Mouse (Mus musculus) ovary, postnatal 14 days (tissue): ENCODE results near the gene Ccr1l1.

Source experiments
- DNase-seq: peaks from one replicate; pipeline ENCODE4 v3.0.0; 2022; ENCODE audit warnings: low spot score

The Ccr1l1 gene

DNA sequence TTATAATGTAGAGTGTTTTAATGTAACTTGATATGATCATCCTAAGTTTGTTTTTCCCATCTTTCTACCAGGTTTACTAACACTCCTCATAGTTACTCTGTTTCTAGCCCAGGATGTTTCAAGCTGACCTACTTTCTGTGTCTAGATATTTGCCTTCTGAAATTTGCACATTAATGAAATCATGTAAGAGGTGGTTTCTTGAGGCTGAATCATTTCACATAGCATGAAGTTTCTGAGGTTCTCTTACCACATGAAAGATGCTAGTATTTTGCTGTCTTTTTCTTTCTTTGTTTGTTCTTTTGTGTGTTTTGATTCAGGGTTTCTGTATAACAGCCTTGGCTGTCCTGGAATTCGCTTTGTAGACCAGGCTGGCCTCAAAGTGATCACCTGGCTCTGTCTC, 18.0 kb downstream of the Ccr1l1 start:
- no peak for DNase-seq

DNA sequence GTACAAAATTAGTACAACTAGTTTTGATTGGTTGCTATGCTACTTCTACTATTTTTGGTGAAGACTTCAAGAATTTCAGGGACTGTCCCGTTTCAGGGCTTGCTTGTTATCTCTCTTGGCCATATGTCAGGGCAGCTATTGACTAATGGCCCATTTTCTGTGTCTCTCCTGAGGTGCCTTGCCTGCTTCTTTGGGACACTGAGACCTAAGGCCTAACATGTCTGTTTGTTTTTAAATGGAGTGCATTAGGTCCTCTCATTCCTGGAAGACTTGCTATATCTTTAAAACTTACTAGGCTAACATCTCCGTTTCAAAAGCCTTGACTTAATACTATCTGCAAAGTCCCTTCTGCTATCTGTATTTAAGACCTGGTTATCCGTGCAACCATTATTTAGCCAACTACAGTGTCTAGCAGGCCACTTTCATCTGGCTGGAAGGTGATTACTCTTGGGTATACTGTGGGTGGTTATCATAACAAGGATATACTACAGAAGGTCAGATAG, 20.2 kb downstream of the Ccr1l1 start:
- DNase-seq: no peak

DNA sequence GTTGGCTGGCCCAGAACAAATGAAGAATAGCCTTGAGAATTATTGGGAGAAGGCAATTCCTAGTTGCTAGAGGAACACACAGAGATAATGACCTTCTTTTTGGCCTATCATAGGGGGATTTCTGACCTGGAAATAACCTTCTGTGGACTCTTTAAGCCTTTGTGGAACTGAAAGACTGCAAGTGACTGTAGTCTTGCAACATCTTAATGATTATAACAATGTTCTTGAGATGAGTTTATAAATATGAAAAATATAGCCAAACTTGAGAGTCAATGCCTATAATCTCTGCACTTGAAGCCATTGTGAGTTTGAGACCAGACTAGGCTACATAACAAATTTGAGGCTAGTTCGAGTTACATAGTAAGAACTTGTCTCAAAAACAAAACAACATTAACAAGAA, 21.3 kb downstream of the Ccr1l1 start:
- no peak for DNase-seq

DNA sequence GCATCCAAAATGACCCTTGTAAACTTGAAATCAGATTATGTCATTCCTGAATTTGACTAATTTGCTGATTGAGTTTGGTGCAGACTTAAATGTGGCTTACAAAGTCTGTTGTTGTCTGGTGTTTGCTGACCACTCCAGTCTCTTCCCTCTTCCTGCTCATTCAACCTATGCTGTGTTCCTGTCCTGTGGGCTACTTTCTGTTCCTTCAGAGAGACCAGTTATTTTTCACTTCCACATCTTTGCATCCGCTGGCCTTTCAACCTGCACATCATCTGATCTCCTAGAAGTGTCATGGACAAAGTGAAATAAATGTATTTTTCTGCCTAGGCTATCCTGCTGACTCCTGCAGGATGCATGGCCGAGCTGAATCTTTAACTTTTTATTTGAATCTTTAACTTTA, 24.7 kb downstream of the Ccr1l1 start:
- no peak for DNase-seq

DNA sequence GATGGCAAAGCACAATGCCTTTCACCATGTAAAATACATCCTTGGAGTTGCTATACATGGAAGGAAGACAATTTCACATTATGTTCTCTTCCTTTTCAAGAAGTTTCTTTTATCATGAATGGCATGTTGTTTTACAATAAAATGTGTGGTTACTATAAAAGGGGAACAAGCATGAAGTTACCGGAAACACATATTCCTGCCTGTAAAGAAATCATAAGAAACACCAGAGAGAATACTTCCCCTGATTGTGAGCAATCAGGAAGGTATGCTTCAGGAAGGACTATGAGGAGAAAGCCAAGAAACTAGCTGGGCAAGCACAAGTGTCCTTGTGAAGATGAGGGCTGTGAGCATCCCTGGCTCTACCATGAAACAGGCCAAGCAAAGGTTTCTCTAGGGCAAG, 27.0 kb downstream of the Ccr1l1 start:
- no peak for DNase-seq

DNA sequence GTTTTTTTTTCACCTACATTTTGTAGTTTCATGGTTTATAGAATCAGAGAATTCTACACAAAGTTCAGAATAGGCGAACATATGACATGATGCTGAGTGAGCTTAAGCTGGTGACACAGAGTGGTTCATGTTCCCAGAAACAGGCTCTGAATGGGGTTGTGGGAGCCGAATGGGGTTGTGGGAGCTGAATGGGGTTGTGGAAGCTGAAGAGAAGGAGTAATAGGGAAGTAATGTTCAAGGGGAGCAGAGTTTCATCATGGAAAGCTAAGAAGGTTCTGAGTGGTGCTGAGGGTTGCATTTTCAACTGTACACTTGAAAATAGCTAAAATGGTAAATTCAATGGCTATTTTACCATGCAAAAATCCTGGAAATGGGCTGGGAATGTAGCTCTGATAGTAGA, 28.8 kb downstream of the Ccr1l1 start:
- no peak for DNase-seq

DNA sequence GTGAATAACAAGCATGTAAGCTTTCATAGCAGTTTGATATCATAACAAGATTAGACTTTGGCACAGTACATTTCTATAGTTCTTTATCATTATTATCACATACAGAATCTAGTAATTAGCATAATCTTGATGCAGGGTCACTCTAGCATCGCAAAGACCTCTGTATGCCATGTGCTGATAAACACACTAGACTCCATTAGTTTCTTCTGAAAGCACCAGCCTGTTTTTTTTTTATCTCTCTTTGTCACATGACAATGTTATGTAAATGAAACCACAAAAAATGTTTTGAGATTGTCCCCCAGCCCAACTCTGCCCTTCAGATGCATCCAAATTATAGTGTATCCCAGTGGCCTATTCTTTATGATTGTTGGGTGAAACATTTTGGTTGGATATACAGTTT, 30.4 kb downstream of the Ccr1l1 start:
- DNase-seq: no peak

DNA sequence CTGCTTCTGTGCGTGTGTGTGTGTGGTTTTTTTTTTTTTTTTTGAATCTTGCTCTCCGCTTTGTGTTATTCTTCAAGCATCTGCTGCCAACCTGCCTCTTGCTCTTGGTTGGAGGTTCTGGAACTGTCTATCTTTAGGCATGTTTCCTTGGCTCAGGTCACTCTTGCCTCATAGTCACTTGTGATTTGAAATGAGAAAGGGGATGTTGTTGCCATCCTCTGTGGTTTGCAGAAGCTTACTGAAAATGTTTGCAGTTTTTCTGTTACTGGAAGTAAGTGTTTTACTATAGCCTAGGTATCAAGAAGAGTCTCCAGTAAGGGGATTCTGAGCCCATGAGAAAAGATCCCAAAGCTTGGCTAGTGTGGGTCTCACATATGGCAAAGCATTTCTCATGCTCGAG, 36.2 kb downstream of the Ccr1l1 start:
- no peak for DNase-seq

DNA sequence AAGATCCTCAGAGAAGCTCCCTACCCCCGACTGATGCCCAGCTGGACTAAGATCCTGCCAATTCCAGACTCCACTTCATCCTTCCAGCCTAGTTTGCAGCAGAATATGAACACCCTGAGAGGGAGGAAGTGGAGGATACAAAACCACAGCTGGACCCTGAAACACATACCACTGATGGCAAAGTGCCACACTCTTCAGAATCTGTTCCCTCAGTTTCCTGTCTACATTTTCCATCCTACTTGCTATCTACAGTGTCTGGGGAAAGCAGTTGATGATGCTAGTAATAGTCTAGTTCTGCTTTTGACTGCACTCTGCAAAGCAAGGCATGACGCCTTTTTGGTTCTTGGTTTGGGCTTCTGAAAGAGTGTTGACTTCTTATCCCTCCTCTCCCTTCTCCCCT, 36.9 kb downstream of the Ccr1l1 start:
- DNase-seq: no peak

DNA sequence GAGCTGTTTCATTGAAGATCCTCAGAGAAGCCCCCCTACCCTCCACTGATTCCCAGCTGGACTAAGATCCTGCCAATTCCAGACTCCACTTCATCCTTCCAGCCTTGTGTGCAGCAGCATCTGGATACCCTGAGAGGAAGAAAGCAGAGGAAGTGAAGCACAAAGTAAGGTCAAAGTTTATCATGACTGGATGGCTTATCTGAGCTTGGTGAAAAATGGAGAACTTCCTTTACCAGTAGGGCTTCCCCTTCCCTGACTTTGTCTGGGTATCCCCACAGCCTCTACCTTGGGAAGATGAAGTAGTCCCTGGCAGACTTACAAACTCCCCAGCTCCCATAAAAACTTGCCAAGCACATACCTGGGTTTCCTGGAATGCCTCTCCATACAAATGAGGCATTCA, 37.6 kb downstream of the Ccr1l1 start:
- DNase-seq: no peak

DNA sequence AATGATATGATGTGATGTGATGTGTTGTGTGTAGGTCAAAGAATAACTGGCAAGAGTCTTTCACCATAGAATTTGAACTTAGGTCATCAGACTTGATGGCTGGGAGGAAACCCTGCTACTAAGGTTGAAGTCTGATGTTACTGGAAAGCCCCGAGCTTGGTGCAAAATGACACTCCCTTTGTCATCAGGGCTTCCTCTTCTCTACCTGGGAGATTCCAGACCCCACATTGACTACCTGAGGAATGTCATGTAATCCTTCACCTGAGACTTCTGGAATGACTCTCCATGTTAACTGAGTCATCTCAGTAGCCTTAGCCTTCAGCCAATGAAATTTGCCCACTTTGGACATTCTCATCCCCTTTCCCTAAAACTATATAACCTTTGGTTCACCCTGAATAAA, 38.0 kb downstream of the Ccr1l1 start:
- DNase-seq: no peak

DNA sequence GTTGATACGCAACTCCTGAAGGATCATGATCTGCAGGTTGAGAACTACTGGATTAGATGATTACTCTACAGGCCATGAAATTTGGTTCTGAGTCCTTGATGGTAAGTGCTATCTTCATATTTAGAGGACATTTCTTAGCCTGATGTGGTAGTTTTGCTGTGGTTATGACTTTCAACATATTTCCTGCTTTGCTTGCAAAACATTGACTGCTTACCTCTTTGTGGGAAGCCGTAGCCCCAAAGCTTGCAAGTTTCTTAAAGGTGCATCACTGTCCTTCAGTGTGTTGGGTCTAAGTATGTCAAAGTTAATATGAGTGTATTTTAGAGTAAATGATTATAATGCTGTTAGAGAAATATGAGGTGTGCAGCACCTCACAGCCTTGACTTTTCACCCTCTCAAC, 40.2 kb downstream of the Ccr1l1 start:
- no peak for DNase-seq

DNA sequence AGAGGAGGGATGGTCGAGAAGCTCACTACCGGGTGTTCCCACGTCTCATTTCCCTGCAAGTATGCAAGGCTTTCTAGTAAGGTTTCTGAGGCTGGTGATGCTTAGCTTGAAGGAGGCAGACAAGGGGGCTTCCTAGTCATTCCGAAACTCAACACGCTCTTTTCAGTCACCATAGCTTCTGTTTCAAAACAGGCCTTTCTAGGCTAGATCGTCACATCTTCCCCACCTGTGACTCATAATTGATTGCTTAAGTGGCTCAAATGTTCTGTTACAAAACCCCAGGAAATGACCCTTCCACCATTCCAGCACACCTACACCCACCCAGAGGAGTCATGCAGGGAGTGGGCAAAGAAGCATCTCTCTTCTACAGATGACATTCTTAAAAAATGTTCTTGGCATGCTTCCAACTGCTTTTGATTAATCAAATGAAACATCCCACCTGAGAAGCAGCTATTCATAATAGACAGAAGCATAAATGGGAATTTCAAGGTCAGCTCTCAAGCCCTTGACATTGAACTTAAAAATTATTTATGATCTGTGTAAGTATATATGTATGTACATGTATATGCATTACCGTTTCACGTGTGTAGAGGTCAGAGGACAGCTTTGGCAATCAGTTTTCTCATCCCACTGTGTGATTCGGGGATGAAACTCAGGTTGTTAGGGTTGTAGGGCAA, 41.5 kb downstream of the Ccr1l1 start:
- no peak for DNase-seq

DNA sequence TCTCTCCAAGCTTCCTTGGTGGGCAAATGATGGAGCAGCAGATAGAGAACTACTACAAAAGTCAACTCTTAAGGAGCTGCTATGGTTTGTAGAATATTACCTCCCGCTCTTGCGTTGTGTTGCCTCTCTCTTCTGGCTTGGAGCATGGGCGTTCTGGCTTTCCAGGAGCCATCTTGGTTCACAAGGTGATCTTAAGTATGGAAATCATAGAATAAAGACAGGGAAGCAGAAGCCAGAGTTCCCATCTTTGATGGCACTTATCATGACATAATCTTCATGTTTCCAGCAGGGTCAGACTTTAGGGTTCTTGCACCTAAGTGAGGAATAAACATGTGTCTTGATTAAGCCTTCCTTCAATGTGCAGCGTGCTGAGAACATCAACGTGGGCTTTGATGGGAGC, 42.4 kb downstream of the Ccr1l1 start:
- no peak for DNase-seq

DNA sequence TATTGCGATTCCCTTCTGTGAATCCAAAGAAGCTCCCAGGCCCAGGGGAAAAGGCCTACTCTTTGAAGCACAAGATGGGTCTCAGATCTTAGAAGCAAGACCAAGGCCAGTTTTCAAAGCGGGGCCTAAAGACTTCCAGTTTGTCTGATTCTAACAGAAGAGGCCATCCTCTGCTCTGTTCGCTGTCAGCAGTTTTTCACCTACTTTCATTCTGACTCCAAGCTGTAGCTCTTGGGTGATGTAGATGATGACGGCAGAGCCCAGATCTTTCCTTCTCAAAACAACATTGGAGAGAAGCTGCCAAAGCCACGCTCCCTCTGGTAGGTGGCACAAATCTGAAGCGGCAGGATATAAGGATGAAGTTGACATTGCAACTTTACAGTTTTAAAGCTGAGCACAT, 42.9 kb downstream of the Ccr1l1 start:
- no peak for DNase-seq

DNA sequence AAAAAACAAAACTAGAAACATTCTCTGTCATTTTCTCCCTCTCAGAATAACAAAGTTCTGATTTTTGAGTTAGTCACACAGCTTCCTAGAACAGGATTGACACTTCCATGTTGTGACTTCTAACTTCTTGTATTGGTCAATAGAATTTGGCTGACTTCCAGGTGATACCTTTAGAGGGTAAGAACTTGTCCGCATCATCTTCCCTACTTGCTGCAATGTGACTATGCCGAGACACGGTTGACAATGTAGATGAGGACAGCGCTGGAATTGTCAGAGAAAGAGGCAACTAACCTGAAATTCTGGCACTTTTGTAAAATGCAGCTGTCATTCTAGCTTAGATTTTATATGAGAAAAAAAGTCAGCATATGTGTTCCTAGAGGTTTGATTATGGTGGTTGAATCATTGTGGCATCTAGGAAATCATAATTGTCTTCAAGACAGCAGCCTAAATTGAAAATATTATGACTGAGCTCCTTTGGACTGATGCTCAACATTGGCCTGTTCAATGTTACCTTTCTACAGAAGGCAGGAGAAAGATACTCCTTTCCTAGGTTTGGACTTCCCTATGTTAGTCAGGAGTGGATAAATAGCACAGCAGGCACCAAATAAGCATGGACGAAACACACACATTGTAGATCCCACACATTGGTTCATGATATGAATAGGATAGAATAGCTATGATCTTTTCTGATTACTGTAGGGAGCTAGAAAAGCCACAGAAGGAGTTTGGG, 44.3 kb downstream of the Ccr1l1 start:
- DNase-seq: no peak

DNA sequence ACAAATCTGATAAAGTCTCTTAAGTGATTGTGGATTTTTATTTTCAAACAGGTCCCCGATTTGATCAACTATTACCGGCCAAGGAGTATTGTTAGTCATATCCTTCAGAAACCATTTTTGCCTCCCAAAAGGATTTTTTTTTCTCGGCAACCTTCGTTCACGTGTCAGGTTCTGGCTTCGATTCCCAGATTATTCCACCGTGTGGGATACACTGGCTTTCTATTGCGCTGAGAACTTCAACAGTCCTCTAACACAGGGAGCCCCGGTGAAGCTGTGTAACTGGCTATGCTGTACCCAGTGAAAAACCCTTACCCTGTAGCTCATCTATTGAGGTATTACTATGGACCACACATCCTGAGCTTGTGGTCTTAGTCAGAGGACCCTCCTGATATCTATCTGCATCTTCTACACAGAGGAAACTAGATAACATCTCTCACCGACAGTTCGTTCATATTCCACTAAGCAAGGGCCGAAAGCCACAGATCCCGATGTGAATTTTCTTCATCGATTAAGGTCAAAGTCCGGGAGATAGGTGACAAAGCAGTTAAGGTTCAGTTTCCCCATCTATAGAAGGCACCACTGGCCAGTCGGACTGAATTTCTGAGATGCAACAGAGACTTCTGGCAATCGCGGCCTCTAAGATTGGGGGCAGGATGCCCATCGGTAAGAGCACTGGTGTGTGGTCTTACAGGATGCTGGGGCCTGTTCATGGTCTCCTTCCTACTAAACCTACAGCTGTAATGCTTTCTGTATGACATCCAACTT, 45.1 kb downstream of the Ccr1l1 start:
- no peak for DNase-seq

DNA sequence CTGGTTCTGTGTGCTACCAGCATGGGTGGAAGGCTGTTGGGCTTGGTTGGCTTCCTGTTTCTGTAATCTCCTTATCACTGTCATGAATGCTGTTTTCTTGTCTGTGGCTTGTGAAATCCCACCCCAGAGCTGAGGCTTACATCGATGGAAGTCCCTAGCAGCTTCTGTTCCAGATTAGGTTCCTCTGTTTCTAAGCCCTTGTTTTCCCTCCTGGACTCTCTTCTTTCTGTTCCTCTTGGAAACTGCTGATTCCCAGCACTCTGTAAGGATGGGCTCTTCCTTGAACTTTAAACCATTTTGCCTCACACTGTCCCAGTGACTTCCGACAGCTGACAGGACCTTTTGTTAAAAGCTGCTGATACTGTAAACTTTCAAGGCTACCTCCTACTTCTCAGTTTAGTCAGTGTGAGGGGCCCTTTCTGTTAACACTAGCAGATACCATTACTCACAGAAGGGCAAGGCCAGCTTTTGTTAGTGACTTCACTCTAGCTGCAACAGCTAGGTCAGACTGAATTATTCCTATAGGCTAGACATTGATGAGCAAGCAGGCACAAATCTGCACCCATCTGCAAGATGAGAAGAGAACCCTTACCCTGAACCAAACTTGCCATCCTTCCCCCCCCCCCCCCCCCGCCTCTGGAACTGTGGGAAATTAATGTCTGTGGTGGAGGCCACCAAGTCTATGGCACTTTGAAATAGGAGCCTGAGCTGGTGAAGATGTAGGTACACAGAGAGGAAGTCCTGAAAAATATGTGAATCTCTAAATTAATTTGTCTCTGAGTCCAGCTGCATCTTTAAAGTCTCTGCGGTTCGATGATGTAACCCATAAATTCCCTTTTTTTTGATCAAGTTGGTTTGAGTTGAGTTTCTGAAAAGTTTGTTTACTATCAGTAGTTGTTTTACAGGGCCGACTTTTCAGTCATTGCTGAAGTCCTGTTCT, 46.2 kb downstream of the Ccr1l1 start:
- DNase-seq: no peak

DNA sequence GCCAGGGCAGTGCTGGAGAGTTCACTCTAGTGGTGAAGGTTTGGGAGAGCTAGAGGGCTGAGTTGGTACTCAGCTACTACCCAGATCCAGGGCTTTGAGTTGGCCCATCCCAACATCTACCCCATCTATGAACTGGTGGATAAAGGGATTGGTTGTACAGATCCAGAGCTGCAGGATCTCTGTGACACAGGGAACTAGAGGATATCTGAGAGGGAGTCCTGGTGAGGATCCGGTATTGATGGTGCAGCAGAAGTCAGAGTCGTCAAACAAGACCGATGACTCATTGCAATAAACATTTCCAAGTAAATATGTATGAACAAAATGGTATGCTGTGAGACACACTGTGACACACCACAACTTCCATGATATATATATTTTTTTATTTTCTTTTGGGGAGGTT, 47.3 kb downstream of the Ccr1l1 start:
- no peak for DNase-seq

DNA sequence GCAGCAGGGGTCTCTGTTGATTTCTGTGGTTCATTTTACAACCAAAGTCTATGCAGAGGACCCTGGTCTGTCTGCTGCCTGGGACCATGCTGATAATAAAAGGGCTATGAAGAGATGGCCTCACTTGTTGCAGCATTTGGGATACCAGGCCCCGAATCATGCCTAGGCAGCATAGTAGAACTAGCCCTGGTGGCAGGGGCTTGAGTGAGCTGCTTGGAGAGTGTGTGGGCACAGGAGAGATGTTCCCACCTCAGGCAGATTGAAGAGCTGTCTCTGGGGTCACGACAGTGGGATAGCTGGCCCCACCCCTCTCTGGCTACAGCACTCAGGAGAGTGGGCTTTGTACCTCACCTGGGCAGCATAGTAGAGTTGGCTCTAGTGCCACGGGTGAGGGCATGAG, 47.7 kb downstream of the Ccr1l1 start:
- no peak for DNase-seq

DNA sequence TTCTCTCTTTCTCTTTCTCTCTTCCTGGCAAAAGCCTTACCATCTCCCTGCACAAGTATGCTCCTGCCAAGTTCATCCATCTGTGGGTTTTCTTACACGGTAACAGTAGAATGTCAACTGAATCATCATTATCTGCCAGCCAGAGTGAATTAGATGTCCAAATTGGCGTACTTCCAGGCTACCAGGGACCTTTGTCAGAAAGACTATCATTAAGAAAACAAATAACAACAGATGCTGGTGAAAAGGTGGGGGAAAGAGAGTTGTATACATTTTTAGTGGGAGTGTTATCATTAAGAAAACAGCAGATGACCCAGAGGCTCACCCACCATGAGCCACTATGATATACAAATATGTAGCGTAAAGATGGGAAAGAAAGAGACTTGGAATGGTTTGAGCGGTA, 48.3 kb downstream of the Ccr1l1 start:
- no peak for DNase-seq

DNA sequence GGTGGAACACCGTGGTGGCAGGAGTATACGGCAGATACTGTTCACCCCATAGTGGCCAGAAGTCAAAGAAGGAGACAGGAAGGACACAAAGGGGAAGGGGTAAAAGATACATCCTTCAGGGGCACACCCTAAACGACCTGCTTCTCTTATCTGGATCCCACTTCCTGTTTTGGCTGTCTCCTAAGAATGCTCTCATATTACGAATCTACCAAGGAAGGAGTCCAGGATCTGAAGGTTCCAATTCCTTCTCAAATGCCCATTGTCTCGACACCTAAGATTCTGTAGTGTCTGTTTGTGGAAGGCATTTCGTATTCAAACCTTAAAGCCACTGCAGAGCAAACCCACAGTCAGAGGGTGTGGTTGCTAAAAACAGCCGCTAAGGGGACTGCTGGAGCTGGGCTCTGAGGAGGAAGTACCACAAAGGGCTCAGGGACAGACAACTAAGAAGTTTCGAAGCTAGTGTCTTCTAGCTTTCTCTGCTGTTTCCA, 49.4 kb downstream of the Ccr1l1 start:
- DNase-seq: no peak
